Mouse (Mus musculus) induced T-regulatory cell, adult 2 months (primary cell): ENCODE data around the gene 9330182O14Rik.
A peak's percentile ranks its signal among the peaks of the same experiment; 100 is the strongest.

Source experiments
- DNase-seq: peaks from one replicate; pipeline ENCODE4 v3.0.0-alpha.2; 2012; ENCODE audit warnings: low read depth

Gene 9330182O14Rik

GRCm38 (mm10) chr15:40134152-40134792 is at the start of gene 9330182O14Rik:
TSS of gene 9330182O14Rik (plus strand) at chr15:40134365.
- DNase-seq, result no peak

- DNase-seq, result no peak
Observed at GRCm38 (mm10) chr15:40103304-40103703, 30.9 kb upstream of the 9330182O14Rik start.

- DNase-seq, result no peak
Observed at GRCm38 (mm10) chr15:40105712-40106111, 28.5 kb upstream of the 9330182O14Rik start.

- no peak for DNase-seq
Observed at GRCm38 (mm10) chr15:40113888-40114576, 20.1 kb upstream of the 9330182O14Rik start.

GRCm38 (mm10) chr15:40114600-40115271 is 19.4 kb upstream of the 9330182O14Rik start:
- no peak for DNase-seq

GRCm38 (mm10) chr15:40116396-40116795 is 17.8 kb upstream of the 9330182O14Rik start:
- no peak for DNase-seq

- DNase-seq, result no peak
Observed at GRCm38 (mm10) chr15:40124211-40124953, 9.8 kb upstream of the 9330182O14Rik start.

GRCm38 (mm10) chr15:40129496-40129895 is 4.7 kb upstream of the 9330182O14Rik start:
- DNase-seq, result no peak

- peak; percentile 62 for DNase-seq
Observed at GRCm38 (mm10) chr15:40130880-40131478, 3.2 kb upstream of the 9330182O14Rik start.

GRCm38 (mm10) chr15:40132408-40132807 is 1.8 kb upstream of the 9330182O14Rik start:
- no peak for DNase-seq

GRCm38 (mm10) chr15:40144221-40144620 is 10.1 kb downstream of the 9330182O14Rik start:
- DNase-seq, result peak; percentile 39

GRCm38 (mm10) chr15:40157683-40158082 is 23.5 kb downstream of the 9330182O14Rik start:
- no peak for DNase-seq

GRCm38 (mm10) chr15:40166560-40167275 is 32.6 kb downstream of the 9330182O14Rik start:
- peak; percentile 57 for DNase-seq

- no peak for DNase-seq
Observed at GRCm38 (mm10) chr15:40167276-40168139, 33.3 kb downstream of the 9330182O14Rik start.

GRCm38 (mm10) chr15:40168140-40168688 is 34.0 kb downstream of the 9330182O14Rik start:
- no peak for DNase-seq

- no peak for DNase-seq
Observed at GRCm38 (mm10) chr15:40169061-40169460, 34.9 kb downstream of the 9330182O14Rik start.

GRCm38 (mm10) chr15:40169705-40170104 is 35.5 kb downstream of the 9330182O14Rik start:
- DNase-seq, result no peak

GRCm38 (mm10) chr15:40179423-40179822 is 45.3 kb downstream of the 9330182O14Rik start:
- DNase-seq, result no peak

- no peak for DNase-seq
Observed at GRCm38 (mm10) chr15:40187017-40187416, 52.9 kb downstream of the 9330182O14Rik start.
